Mouse (Mus musculus): ENCODE data around the gene Src.

DNA sequence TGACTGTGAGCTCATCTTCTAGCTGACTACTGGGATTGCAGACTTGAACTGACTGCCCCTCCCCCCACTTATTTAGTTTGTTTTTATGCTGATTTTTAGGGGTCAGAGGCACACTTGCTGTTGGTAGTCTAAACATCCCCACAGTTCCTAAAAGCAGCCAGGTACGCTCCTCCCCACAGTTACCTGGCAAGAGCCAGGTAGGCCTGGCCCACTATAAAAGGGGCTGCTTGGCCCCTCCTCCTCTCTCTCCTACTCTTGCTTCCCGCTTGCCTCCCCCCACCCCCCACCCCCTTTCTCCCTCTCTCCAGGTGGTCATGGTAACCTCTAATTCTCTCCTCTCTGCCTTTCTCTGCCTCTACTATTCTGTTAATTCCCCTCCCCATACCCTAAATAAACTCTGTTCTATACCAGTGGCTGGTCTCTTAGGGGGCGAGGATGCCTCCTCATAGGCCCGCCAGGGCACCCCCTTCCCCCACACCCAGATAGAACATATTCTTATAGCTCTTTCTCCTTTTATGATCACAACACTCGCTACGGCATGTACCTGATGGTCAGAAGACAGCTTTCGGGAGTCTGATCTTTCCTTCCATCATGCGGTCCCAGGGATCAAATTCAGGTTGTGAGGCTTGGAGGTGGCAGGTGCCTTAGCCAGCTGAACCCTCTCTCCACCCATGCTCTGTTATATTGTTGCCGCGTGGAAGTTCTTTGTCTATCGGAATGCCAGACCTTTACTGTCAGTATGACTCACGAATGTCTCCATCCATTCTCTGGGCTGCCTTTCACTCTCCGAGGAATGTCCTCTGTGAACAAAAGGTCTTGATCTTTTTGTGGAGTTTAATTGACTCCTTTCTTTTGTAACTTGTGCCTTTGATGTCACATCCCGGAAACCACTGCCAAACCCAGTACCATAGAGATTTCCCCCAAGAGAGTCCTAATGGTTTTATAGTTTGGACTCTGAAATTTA is 42.2 kb upstream of the Src start:
- TF ChIP-seq CTCF (IDR thresholded peaks at IDR 0.05; ENCODE audit: extremely low read depth, insufficient read depth, low read length) = no peak
- no peak for TF ChIP-seq POLR2A (IDR thresholded peaks at IDR 0.05; ENCODE audit: extremely low read depth, insufficient read depth, low read length)

Measured in cortical plate, adult 2 months (tissue).